Mouse (Mus musculus) induced T-regulatory cell, adult 2 months (primary cell): ENCODE data around the gene Arih2.

ENCODE experiments used
- DNase-seq: peaks from one replicate; pipeline ENCODE4 v3.0.0-alpha.2; 2012; ENCODE audit warnings: low read depth

The Arih2 gene

GRCm38 (mm10) chr9:108579344-108579690, 69.9 kb downstream of the Arih2 start:
- no peak for DNase-seq

- DNase-seq: peak; percentile 94
Measured at GRCm38 (mm10) chr9:108578545-108579343, 70.4 kb downstream of the Arih2 start, which contains the start of gene Wdr6. Wdr6 (minus strand) TSS chr9:108578739.

- peak; percentile 75 for DNase-seq
Measured at GRCm38 (mm10) chr9:108577934-108578544, 71.1 kb downstream of the Arih2 start.

GRCm38 (mm10) chr9:108577025-108577424, 72.2 kb downstream of the Arih2 start:
- DNase-seq: no peak

- DNase-seq: no peak
Measured at GRCm38 (mm10) chr9:108575321-108576297, 73.6 kb downstream of the Arih2 start.

GRCm38 (mm10) chr9:108574921-108575320, 74.3 kb downstream of the Arih2 start:
- no peak for DNase-seq

GRCm38 (mm10) chr9:108573774-108574690, 75.2 kb downstream of the Arih2 start:
- DNase-seq: peak; percentile 82

- DNase-seq: no peak
Measured at GRCm38 (mm10) chr9:108572321-108572720, 76.9 kb downstream of the Arih2 start.

GRCm38 (mm10) chr9:108571401-108571973, 77.7 kb downstream of the Arih2 start:
- no peak for DNase-seq

- DNase-seq: peak; percentile 93
Measured at GRCm38 (mm10) chr9:108570207-108570896, 78.8 kb downstream of the Arih2 start.

- DNase-seq: peak; percentile 96
Measured at GRCm38 (mm10) chr9:108569381-108570206, 79.6 kb downstream of the Arih2 start, which contains the start of gene Dalrd3. Dalrd3 (plus strand) TSS chr9:108569886.

- DNase-seq: peak; percentile 71
Measured at GRCm38 (mm10) chr9:108568511-108568921, 80.7 kb downstream of the Arih2 start.

- DNase-seq: peak; percentile 58
Measured at GRCm38 (mm10) chr9:108567931-108568419, 81.2 kb downstream of the Arih2 start.

GRCm38 (mm10) chr9:108566815-108567776, 82.1 kb downstream of the Arih2 start, which contains the start of gene Ndufaf3:
Ndufaf3 (minus strand) TSS chr9:108567434.
- peak; percentile 97 for DNase-seq

- peak; percentile 32 for DNase-seq
Measured at GRCm38 (mm10) chr9:108565881-108566814, 83.0 kb downstream of the Arih2 start.

- no peak for DNase-seq
Measured at GRCm38 (mm10) chr9:108564131-108564530, 85.1 kb downstream of the Arih2 start.

GRCm38 (mm10) chr9:108563671-108564070, 85.5 kb downstream of the Arih2 start:
- no peak for DNase-seq
